Mouse (Mus musculus): ENCODE measurements around the gene Zfp697.
"Not testable (repeated sequence)": the region's sequence is repeated elsewhere in the genome, so short reads cannot be mapped to it uniquely, and the experiment has no call there.

DNA sequence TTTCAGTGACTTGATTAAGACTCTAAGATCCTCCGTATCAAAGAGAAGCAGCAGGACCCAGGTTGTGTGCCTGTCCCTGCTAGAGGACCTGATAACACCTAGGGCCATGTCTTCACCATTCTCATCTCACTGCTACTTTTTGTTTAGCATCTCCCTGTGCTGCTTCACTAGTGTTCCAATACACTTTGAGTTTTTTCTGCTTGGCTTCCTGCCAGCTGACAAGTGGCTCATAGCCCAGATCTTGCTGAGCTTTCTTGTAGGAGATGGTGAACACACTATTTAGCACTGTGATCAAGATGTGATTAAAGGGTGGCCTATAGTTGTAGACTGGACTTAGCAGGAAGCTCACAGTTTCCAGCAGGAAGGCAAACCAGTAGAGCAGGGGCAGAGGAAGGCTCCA, 198.8 kb downstream of the Zfp697 start:
- TF ChIP-seq CTCF, POLR2A (IDR thresholded peaks at IDR 0.05; ENCODE audit: insufficient read depth, low read depth, low read length): not testable (repeated sequence)

Data from olfactory bulb, adult 2 months (tissue).